Mouse (Mus musculus) retina, postnatal 7 days (tissue): ENCODE measurements around the gene Ms4a4c.
"Not testable (repeated sequence)": the region's sequence is repeated elsewhere in the genome, so short reads cannot be mapped to it uniquely, and the experiment has no call there.

ENCODE experiments used
- DNase-seq: peaks from one replicate; pipeline ENCODE4 v3.0.0-alpha.2; 2012; ENCODE audit warnings: low read depth, low spot score

Ms4a4c gene

DNA sequence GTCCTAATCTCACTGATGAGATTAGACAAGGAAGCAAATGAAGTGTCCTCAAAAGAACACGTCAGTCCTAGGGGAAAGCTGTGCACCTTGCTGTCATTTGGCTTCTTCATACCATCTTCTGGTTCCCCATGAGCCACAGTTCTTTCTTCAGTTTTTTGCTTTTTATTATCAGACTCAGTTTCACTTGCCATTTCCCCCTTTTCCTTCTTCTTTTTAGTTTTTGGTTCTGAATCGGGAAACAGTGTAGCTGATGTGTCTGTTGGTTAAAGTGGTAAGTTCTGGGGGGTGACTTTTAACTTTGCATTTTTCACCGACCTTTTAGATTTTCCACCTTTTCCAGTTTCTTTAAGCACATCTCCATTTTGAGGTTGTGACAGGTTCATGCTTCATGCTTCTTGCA, at the start of gene Ms4a4c:
Gene Ms4a4c (plus strand): TSS at position 244 of the 400 bp plus-strand sequence.
- no peak for DNase-seq

DNA sequence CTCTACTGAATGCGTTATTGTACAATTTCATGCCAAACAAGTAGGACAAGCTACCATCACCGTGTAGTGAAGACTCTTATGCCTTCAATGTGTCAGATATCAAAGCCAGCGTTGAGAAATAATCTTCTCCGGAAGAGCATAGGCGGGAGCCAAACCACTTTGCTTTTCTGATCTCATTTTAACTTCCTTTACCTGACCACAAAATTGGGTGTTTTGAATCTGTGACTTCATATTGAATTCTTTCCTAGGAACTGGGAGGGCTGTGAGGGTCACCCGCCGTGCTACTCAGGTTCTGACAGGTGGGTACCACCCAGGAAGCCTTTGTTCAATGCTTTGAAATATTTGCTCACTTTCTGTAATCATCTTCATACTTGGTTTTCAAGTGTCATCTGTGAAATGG, 48.8 kb upstream of the Ms4a4c start:
- no peak for DNase-seq

DNA sequence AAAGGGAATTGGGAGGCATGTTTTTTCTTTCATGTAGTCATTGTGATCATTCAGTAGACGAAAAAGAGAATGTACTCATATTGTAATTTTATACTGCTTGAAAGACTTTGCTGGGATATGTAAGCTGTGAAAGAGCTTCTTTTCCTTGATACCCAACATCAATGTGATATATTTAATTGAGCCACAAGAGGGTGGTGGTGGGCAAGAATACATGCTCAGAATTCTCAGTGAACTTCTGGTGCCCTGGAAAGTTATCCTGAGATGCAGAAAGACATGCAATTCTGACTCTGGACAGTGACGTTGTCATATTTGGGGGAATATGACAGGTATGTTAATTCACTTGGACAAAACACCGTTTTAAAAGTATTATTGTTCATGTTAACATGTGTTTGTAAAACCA, 44.5 kb upstream of the Ms4a4c start:
- no peak for DNase-seq

DNA sequence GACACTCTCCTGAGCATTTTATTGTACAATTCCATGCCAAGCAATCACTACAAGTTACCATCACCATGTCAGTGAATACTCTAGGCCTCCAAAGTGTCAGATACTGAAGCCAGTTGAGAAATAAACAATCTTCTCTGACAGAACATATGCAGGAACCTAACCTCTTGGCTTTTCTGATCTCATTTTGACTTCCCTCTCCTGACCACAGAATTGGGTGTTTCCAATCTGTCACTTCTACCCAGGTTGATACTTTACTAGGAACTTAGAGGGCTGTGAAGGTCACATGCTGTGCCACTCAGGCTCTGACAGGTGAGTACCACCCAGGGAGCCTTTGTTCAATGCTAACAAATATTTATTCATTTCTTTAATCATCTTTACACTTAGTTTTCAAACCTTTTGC, 42.6 kb upstream of the Ms4a4c start:
- DNase-seq, result no peak

DNA sequence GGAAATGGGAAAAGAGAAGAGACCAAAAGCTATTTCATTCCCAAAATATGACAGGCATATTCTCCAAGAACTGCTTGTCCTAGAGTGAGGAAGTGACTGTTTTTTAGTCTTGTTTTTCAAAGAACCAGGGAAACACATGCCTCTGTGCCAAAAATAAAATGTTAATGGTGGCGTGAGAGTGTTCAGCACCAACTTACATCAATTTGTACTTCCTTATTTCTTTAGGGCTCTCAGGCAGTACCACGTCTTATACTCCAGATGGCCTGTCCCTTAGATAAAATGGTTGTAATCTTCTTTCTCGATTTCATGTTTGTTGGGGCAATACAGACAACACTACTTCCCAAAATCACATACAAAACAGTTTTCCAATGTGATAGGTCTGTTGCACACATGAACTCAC, 36.3 kb upstream of the Ms4a4c start:
- no peak for DNase-seq

DNA sequence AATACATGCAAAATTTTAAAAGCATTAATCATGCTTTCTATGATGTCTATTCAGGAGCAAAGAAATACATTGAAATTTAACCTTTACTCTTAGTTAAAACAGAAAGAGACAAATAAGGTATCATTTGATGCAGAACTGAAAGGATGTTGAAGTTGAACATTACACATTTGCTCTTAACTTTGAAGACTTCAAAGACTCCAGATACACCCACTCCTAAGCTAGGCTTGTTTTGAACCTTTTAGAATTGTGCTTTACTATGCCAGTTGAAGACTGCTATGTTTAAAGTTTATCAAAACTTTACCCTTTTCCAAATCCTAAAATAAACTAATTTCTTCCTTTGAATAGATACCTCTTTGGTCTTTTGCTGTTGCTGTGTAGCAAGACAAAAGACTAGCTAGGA, 33.4 kb upstream of the Ms4a4c start:
- no peak for DNase-seq

DNA sequence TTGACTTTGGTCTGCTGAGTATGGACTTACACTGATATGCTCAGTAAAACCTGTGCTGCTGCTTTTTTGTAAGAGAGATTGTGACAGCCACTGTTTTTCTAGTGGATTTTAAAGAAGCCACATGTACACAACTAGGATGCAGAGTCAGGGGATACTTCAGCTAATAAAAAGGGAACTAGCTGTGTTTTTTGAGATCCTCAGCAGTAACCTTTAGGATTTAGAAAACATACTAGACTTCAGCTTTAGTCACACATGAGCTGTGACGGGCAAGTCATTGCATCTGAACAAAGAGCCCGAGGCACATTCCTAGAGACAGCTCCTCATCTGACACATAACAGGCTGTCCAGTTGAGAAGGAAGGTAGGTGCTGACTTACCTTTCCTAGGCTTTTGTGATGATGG, 29.3 kb upstream of the Ms4a4c start, which contains the start of gene Ms4a4a:
Gene Ms4a4a (plus strand): TSS at position 251 of the 400 bp plus-strand sequence.
- DNase-seq, result no peak

DNA sequence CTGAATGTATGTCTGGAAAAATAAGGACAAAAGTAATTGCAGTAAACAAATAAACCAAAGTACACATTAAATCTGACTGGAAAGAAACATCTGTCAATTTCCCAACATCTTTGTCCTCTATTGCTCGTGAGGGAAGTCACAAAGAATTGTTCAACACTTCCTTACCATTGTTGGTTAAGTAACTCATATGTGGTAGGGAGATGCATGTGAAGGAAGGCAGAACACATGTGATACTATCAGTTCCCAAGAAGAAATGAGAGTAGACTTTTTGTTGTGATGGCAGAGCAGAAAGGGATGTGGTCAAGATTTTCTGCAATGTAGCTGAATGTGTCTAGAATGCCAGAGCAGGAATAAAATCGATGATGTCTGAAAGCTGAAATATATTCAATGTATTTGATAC, 28.2 kb upstream of the Ms4a4c start:
- no peak for DNase-seq

DNA sequence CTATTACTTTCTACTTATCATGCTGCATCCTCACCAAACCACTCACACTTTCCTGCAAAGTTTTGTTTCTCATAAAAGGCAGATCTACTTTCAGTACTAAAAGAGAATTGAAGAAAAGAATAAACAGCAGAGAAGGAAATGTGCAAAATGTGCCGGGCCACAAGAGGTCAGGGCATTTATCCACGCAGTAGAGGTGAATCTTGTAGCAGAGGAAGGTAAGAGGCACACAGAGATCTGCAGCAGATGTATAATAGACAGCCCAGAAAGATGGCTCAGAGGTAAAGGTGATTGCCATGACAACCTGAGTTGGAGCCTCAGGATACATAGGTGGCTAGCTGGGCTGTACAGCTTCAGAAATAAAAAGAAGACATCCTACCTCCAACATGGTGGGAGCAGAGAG, 17.5 kb upstream of the Ms4a4c start:
- no peak for DNase-seq

DNA sequence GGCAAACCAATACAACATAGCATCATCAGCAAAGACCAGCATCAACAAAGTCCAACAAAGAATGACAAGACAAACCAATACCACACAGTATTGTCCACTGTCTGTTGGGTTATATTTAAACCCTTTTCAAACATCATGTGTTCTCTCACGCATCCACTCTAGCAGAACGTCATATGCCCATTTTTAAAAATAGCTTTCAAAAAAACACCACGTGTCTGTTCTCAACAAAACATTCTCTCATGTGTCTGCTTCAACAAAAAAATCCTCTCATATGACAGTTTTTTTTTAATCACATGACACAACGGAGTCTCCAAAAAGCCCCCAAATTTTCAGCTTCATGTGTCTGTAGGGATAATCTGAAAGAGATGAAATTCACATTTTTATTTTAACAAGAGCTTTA, 16.9 kb upstream of the Ms4a4c start:
- DNase-seq, result no peak

DNA sequence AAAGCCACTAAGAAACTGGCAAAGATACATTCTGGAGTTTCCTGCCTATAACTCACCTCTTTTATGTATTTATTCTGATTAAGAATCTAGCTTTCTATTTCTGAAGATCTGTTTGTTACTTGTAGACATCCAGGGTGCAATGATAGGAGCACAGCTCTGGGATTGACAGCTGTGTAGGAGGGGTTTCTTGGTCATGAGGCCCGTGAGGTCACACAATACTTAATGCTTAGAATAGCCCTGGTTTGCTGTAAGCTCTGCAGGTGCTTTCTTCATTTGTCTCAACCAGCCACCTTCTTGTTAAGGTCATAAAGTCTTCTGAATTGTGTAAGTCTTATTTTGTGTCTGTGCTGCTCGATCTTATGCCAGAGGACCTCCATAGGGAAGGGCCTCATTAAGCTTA, 15.6 kb upstream of the Ms4a4c start:
- DNase-seq, result no peak

DNA sequence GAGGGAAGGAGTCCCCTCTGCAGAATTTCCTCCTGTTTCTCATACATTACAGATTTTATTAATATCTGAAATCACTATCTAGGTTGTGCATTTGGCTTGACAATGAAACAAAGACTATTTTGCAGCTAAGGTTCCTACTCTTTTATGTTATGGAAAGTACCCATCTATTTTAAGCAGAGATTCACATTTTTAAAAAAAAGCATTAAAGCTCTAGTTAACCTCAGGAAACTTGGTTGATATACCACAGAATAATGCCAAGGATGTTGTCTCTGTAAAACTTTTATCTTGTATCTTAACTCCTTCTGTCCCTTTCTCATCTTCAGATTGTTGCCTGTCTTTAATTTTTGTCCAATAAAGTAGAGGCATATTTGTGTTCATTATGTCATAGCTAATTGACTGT, 8.8 kb upstream of the Ms4a4c start:
- DNase-seq, result no peak

DNA sequence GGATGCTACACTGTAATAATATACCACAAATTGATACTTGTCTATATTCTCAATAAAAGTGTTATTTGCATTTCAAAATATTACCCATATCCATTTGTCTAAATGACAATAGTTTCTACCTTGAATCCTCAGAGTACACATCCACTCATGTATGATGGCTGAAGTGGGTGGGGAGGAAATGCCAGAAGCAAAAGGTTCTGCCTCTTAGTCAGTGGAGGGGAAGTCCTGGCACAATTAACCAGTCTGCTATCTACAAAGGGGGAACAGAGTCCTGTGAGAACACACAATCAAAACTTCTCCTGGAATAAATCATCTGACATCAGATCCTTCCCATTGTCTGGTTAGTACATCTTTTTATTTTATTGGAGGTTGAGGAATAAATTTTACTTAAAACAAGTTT, 2.9 kb downstream of the Ms4a4c start:
- no peak for DNase-seq

DNA sequence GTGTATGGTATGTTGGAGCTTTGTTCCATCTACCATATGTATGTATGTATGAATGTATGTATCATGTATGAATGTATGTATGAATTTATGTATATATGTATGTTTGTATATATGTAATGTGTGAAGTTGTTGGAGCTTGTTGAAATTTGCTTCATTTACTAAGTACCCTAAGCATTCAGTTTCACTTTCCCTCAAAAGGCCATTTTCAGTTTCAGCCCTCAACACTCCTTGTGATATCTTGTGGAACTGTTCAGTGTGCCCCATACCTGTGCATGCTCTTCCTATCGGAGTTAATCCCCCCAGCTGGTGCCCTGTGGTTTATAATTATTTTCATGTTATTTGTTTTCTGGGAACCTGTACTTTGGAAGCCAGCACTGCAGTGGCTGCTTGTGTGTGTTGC, 4.0 kb downstream of the Ms4a4c start:
- DNase-seq, result no peak

DNA sequence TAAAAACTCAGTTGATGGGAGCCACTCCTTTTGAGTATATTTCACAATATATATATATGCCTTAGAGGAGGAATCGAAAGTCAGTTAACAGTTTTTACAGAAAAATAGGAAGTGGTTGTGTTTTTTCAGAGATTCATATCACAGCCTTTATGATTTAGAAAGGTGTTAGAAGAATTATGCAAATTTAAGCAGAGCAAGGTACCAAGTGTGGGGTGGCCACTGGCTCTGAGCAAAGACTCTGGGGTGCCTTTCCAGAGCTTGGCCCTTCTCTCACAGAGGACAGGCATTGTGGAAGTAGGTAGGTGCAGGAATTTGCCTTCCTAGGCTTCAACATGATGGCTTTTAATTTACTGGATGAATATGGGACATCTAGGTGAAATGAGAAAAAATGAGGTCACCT, 7.1 kb downstream of the Ms4a4c start:
- no peak for DNase-seq

DNA sequence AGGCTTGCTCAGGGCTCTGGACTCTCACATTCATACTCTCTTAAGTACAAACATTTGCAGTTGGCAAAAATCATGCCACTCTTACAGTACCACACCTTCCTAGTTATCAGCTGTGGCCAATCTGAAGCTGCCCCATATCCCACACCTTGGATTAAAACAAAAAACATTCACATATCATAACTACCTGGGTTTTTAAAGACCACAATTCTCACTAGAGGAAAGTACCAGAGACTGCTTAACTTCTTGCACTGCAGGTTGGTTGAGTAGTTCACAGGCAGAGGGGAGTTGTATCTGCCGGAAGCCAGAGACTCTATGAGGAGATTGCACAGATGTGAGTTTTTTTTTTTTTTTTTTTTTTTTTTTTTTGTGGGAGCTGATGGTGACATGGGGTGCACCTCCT, 9.5 kb downstream of the Ms4a4c start:
- DNase-seq, result no peak

DNA sequence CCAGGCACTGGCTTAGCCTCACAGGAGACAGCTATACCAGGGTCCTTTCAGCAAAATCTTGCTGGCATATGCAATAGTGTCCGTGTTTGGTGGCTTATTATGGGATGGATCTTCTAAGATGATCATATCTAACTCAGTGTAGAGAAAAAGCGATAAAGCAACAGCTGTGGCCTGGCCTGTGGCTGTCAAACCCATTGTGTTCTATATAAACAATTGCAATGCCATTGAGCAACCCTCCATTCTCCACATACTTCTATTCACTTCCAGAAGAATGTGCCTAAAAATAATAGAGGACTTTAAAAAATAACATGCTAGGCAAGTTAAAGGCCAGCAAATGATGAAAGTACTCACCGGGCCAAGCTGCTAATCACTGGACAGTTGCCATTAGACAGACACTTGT, 11.0 kb downstream of the Ms4a4c start:
- DNase-seq, result no peak

DNA sequence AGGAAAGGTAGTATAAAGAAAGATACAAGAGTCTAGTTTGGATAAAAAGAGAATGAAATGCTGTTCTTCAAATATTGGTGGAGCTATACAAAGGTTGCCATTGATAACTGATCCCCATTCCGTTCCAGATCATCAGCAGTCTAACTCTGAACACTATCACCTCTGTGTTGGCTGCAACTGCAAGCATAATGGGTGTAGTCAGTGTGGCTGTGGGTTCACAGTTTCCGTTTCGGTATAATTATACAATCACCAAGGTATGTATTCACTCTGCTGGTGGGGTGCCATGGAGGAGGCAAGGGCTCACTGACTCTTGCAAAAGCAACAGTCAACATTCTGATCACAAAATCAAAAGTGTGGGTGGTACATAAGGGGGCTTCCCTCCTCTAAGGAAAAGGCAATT, 14.3 kb downstream of the Ms4a4c start:
- DNase-seq, result not testable (repeated sequence)

DNA sequence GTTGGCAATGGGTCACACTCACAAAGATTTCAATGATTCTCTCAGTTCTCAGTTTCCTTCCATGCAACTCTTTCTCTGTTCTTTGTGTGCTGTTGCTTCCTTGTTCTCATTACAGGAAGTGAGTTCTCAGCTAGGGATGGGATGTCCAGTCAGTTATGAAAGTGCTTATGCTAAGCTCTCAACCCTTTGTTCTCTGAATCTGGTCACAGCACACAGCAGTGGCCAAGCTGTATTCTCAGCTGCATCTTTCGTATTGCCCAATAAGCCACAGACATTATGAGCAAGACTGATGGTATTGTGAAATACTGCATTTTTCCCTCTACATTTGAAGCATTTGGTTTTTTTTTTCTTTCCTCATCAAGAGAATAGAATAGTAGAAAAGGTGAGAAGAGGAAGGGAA, 26.6 kb downstream of the Ms4a4c start:
- DNase-seq, result not testable (repeated sequence)

DNA sequence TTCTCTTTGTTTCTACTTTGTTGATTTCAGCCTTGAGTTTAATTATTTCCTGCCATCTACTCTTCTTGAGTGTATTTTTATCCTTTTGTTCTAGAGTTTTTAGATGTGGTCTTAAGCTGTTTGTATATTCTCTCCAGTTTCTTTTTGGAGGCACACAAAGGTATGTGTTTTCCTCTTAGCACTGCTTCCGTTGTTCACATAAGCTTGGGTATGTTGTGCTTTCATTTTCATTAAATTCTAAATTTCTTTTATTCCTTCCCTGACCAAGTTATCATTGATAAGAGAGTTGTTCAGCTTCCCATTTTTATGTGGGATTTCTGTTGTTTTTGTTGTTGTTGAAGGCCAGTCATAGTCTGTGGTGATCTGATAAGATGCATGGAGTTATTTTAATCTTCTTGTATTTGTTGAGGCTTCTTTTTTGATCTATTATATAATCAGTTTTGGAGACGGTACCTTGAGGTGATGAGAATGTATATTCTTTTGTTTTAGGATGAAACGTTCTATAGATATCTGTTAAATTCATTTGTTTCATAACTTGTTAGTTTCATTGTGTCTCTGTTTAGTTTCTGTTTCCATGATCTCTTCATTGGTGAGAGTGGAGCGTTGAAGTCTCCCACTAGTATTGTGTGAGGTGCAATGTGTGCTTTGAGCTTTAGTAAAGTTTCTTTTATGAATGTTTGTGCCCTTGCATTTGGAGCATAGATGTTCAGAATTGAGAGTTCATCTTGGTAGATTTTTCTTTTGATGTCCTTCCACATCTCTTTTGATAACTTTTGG, 30.7 kb downstream of the Ms4a4c start:
- no peak for DNase-seq

DNA sequence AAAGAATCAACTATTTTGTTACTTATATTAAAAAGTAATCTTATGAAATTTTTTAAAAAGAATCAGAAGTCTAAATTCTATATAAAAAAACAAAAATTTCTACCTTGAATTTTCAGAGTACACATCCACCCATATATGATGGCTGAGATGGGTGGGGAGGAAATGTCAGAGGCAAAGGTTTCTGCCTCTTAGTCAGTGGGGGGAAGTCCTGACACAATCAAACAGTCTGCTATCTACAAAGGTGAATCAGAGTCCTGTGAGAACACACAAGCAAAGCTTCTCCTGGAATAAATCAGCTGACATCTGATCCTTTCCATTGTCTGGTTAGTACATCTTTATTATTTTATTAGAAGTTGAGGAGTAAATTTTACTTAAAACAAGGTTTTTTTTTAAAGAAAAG, 38.8 kb downstream of the Ms4a4c start, which contains the start of gene Ms4a4b:
Gene Ms4a4b (plus strand): TSS at position 216 of the 400 bp plus-strand sequence.
- no peak for DNase-seq

DNA sequence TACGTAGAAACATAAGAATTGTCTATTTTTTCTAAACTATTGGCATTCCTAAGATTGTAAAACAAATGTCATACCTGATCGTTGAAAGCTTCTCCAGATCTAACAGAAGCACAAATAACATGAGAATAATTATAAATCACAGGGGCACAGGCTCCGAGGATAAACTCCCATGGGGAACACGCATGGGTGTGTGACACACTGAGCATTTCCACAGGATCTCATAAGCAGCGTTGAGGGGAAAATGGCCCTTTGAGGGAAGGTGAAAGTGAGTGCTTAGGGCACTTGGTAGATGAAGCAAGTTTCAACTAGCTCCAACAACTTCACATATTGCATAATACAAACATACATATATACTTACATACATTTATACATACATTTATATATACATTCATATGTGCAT, 39.4 kb downstream of the Ms4a4c start:
- DNase-seq, result no peak

DNA sequence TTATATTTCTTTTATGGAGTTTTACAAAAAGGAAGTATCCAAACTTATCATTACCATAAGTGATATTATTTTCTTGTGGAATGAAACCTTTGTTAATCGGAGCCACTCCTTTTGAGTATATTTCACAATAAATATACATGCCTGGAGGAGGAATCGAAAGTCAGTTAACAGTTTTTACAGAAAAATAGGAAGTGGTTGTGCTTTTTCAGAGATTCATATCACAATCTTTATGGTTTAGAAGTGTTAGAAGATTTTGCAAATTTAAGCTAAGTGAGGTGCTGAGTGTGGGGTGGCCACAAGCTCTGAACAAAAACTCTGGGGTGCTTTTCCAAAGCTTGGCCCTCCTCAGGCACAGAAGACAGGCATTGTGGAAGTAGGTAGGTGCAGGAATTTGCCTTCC, 42.7 kb downstream of the Ms4a4c start:
- no peak for DNase-seq

DNA sequence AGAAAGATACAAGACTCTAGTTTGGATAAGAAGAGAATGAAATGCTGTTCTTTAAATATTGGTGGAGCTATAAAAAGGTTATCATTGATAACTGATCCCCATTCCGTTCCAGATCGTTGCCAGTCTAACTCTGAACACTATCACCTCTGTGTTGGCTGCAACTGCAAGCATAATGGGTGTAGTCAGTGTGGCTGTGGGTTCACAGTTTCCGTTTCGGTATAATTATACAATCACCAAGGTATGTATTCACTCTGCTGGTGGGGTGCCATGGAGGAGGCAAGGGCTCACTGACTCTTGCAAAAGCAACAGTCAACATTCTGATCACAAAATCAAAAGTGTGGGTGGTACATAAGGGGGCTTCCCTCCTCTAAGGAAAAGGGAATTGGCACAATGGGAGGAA, 54.5 kb downstream of the Ms4a4c start:
- not testable (repeated sequence) for DNase-seq
